Mouse (Mus musculus) ES-CJ7 (cell line): ENCODE measurements around the gene Wdr60.

Source experiments
- DNase-seq: peaks from one replicate; pipeline ENCODE4 v3.0.0; 2011; ENCODE audit warnings: low read depth, low spot score

Wdr60 gene

DNA sequence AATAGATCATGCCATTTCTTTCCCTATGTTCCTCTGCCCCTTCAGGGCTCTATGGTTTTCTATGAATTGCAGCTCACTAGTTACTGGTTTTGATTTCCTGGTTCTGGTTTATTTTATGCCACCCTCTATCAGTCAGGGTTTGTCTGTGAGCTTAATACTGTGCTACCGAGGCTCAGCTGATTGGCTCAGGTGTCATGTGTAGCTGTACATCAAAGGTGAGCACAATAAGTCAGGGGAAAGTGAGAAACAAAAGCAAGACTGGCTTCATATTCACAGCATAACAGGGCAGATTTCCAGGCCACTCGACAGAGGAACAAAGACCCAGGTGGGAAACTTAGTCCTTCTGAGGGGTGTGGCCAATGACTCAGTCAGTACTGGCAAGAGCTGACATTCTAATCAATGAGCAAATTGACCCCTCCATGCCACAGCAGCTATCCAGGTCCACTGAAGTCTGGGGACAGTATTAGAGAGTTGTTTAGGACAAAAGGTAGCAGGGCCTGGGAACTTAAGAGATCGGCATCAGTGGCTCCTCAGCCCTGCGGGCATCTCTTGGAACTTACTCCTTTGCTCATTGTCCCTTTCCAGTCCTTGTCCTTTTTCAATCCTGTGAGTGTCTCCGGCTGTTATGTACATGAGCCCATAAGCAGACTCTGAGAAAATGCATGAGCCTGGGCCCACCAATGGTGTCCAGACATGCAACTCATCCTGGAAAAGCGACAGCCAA is 79.4 kb downstream of the Wdr60 start:
- no peak for DNase-seq

DNA sequence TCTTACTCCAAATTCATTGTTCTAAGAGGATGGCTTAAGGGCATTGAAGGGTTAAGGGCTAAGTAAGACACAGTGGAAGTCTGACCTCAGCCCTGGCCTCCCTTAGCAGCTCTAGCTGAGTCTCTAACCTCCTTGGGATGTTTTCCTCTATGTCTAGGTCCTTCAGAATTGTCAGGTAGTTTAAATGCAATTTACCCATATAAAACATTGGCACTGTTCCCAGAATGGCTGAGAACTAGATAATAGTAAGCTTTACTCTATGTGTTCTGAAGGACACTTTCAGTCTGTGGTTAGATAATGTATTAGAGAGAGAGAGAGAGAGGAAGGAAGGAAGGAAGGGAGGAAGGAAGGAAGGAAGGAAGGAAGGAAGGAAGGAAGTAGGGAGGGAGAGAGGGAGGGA is 80.4 kb downstream of the Wdr60 start:
- DNase-seq: no peak

DNA sequence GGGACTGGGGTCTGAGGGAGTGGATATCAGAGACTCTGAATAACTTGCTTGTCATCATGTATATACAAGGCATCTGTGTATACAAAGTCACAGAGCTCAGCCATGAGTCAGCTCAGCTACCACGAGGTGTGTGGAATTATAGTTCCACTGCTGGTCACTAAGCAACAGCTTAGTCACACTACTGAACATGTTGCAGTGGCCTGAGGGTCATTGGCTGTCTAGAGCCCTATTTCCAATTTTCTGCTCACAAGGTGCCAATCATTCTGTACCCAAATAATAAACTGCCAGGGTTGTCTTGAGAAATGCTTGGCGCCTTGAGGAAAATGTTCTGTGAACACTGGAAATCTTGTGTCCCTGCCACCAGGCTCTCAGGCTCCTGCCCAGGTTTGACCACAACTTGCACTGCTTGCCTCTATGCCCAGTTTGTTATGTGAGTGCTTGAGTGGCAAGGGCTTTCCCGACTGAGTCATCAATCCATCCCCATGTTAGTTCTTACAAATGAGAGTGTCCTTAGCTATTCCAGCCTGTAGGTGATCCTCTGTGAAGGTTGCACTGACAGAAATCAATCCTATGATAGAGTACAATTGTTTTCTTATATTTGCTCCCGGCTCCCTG is 81.3 kb downstream of the Wdr60 start:
- no peak for DNase-seq

DNA sequence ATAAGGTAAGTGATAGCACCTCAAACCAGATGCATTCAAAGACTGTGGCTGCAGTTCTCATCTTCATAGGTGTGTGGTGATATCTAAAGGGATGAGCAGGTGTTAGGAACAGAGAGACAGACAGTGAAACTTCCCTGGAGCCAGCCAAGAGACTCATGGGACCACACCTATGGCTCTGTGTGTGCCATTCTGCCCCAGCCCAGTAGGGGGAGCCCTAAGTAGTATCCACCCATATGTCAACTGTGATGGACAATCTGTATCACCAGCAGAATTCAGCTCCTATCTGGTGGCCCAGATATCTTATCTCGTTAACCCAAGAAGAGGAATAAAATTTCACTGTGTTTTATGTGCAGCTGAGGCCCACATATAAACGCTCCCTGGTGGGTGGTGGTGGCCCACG is 85.9 kb downstream of the Wdr60 start:
- peak; percentile 31 for DNase-seq

DNA sequence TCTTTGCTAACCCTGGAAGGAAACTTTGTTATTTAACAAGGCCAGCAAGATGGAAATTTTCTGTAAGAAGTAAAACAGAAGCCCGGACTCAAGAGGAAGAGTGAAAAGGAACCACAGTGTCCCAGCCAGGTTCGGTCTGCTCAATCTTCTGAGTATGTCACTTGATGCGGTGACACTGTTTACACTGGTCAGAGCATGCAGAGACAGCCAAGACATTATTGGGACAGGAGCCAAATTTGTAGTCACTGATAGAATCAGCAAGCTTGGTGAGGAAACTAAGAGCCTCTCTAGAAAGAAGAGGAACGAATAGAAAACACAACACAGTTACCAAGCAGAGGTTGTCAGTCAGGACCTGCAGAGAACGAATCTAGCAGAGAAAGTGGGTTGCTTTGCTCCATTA is 93.2 kb downstream of the Wdr60 start:
- no peak for DNase-seq

DNA sequence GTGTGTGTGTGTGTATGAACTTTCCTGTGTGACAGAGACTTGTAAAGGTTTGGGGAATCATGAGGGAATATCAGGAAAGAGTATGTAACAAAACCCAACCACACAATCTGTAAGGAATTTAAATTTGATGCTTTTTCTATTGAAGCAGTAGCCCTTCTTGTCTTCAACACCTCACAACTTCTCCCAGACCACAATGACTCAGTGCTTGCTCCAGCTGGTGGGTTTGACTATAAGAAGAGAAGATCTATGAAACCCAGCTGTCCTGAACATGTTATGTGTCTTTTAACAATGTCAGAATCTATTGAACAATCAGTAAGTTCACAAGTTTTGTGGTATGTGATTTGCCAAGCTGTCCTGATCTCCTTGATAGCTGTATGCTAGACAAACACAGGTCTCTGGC is 97.5 kb downstream of the Wdr60 start:
- DNase-seq: no peak

DNA sequence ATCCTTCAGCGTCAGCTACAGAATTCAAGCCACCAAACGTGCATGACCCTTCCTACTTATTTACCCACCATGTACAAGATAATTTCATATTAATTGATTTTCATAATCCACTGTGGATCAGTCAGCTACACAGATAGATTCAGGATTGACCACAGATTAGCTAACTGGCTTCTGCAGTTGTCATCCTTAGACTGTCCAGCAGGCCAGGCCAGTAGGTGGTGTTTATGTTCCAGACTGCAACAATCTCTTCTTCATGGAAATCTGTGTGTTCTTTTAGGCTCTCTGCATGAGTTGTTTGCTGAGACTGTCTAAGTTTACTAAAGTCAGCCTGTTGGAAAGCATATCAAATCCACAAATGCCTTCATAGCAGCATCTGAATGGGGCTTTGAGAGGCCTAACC is 103.1 kb downstream of the Wdr60 start:
- no peak for DNase-seq

DNA sequence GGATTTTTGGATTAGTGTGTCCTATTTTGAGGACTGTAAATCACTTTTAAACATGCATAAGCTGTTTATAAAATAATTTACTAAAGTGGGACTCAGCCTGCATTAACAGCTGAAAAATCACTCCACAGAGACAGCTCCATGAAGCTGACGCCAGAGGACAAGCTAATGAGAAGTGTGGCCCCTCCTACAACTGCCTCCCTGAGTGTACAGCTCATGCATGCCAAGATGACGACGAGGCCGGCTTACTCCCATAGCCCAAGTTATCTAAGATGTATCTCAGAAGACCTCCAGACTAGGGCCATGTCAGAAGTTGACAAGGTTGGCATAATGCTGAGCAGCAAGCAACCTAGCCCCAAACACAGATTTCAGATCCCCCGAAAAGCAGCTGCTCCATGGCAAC is 103.6 kb downstream of the Wdr60 start:
- DNase-seq: no peak

DNA sequence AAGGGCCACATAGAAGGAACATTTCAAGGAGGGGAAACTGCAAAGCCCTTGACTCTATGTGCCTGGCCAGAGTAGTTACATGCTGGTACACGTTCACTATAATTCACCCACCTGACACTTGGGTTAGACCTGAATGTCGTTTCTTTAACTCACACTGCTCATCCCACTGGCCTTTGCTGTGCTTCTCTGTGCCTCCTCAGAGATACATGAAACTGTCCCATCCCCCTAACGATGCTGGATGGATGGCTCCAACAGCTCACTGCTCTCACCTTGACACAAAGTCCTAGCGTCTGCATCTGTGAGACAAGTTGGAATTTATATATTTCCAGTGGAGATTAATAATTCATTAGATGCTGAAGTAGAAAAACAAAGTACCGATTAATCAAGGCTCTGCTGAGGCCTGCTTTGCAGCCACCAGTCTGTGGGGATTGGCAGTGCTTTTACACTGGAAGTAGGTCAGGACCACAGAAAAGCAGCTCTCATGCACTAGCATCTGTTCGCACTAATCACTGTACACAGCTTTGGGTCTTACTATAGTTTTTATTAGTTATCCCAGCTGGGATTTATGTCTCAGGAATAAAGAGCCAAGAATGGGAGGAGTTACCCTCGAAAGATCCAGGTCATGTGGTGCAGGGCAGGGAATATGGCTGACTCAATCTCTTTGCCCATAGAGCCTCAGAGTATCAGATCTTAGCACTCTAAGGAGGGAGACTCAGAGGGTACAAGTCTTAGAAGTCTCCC is 105.9 kb downstream of the Wdr60 start:
- no peak for DNase-seq
